Mouse (Mus musculus): ENCODE data around the gene Zbtb44. TPM values are rescaled to one million over a fixed set of nuclear protein-coding genes. Genes with fewer than 3 reads are reported as not detected.
"Not testable (repeated sequence)": the region's sequence is repeated elsewhere in the genome, so short reads cannot be mapped to it uniquely, and the experiment has no call there.

The Zbtb44 gene
- polyA plus RNA-seq, 1 experiment from 2014 or later: 7.1 TPM

- Histone ChIP-seq H3K36me3 (ENCODE audit: control insufficient read depth, insufficient read depth, low read length) (no peaks in the 10 kb centered on the region), H3K9me3 (ENCODE audit: control insufficient read depth, low read length) (no peaks in the 10 kb centered on the region), H3K9ac (ENCODE audit: low read length) (no peak overlapping the region), H3K4me3 (ENCODE audit: low read length) (no peak overlapping the region), H3K27me3 (ENCODE audit: control insufficient read depth, insufficient read depth, low read depth, low read length) (no peaks in the 10 kb centered on the region), H3K4me1 (replicated peaks; ENCODE audit: control insufficient read depth, insufficient read depth, low read length) (peaks cover 12% of the 10 kb centered on the region), H3K4me2 (ENCODE audit: low read depth, low read length) (0 out of 2 replicates have a peak overlapping the region, but pooled peaks have one; percentile 40), H3K27ac (ENCODE audit: low read length) (no peak overlapping the region)
- ATAC-seq (ENCODE audit: low read depth): no peak
Observed at GRCm38 (mm10) chr9:31032546-31032945, 2.1 kb downstream of the Zbtb44 start.

GRCm38 (mm10) chr9:31050208-31050607 lies 19.8 kb downstream of the Zbtb44 start:
- Histone ChIP-seq H3K9me3 (ENCODE audit: control insufficient read depth, low read length) (no peaks in the 10 kb centered on the region), H3K9ac (ENCODE audit: low read length) (no peak overlapping the region), H3K36me3 (ENCODE audit: control insufficient read depth, insufficient read depth, low read length) (peaks cover 3% of the 10 kb centered on the region; the same call in 1 of the 2 replicates), H3K27ac (ENCODE audit: low read length) (no peak overlapping the region), H3K27me3 (ENCODE audit: control insufficient read depth, insufficient read depth, low read depth, low read length) (no peaks in the 10 kb centered on the region), H3K4me3 (ENCODE audit: low read length) (no peak overlapping the region), H3K4me2 (ENCODE audit: low read depth, low read length) (no peak overlapping the region), H3K4me1 (replicated peaks; ENCODE audit: control insufficient read depth, insufficient read depth, low read length) (no peaks in the 10 kb centered on the region)
- 96% methylated on average over 5 of the region's 5 CpGs for WGBS
- no peak for ATAC-seq (ENCODE audit: low read depth)

GRCm38 (mm10) chr9:31051509-31051908 lies 21.1 kb downstream of the Zbtb44 start:
- not testable (repeated sequence) for H3K4me3 ChIP-seq (ENCODE audit: low read length); H3K9me3 ChIP-seq (ENCODE audit: control insufficient read depth, low read length); ATAC-seq (ENCODE audit: low read depth); H3K27me3 ChIP-seq (ENCODE audit: control insufficient read depth, insufficient read depth, low read depth, low read length); H3K36me3 ChIP-seq (ENCODE audit: control insufficient read depth, insufficient read depth, low read length); H3K9ac ChIP-seq (ENCODE audit: low read length); H3K4me2 ChIP-seq (ENCODE audit: low read depth, low read length); H3K4me1 ChIP-seq (replicated peaks; ENCODE audit: control insufficient read depth, insufficient read depth, low read length); H3K27ac ChIP-seq (ENCODE audit: low read length)
- 92% methylated on average over 6 of the region's 6 CpGs for WGBS

GRCm38 (mm10) chr9:31058723-31059122 lies 28.3 kb downstream of the Zbtb44 start:
- Histone ChIP-seq H3K4me3 (ENCODE audit: low read length) (no peak overlapping the region), H3K27me3 (ENCODE audit: control insufficient read depth, insufficient read depth, low read depth, low read length) (no peaks in the 10 kb centered on the region), H3K4me1 (replicated peaks; ENCODE audit: control insufficient read depth, insufficient read depth, low read length) (no peaks in the 10 kb centered on the region), H3K9me3 (ENCODE audit: control insufficient read depth, low read length) (no peaks in the 10 kb centered on the region), H3K36me3 (ENCODE audit: control insufficient read depth, insufficient read depth, low read length) (peaks cover 12% of the 10 kb centered on the region; the same call in 1 of the 2 replicates), H3K9ac (ENCODE audit: low read length) (no peak overlapping the region), H3K27ac (ENCODE audit: low read length) (no peak overlapping the region), H3K4me2 (ENCODE audit: low read depth, low read length) (no peak overlapping the region)
- 91% methylated on average over 2 of the region's 2 CpGs for WGBS
- ATAC-seq (ENCODE audit: low read depth): no peak

GRCm38 (mm10) chr9:31070706-31071105 lies 40.3 kb downstream of the Zbtb44 start:
- Histone ChIP-seq H3K27ac (ENCODE audit: low read length) (no peak overlapping the region), H3K27me3 (ENCODE audit: control insufficient read depth, insufficient read depth, low read depth, low read length) (no peaks in the 10 kb centered on the region), H3K9me3 (ENCODE audit: control insufficient read depth, low read length) (no peaks in the 10 kb centered on the region), H3K4me1 (replicated peaks; ENCODE audit: control insufficient read depth, insufficient read depth, low read length) (no peaks in the 10 kb centered on the region), H3K9ac (ENCODE audit: low read length) (no peak overlapping the region), H3K4me2 (ENCODE audit: low read depth, low read length) (no peak overlapping the region), H3K4me3 (ENCODE audit: low read length) (no peak overlapping the region), H3K36me3 (ENCODE audit: control insufficient read depth, insufficient read depth, low read length) (peaks cover 10% of the 10 kb centered on the region; the same call in 1 of the 2 replicates)
- no peak for ATAC-seq (ENCODE audit: low read depth)
- 95% methylated on average over 7 of the region's 8 CpGs for WGBS

GRCm38 (mm10) chr9:31072256-31072655 lies 41.8 kb downstream of the Zbtb44 start:
- no peaks in the 10 kb centered on the region for H3K9me3 ChIP-seq (ENCODE audit: control insufficient read depth, low read length)
- H3K36me3 ChIP-seq (ENCODE audit: control insufficient read depth, insufficient read depth, low read length): peaks cover 2% of the 10 kb centered on the region; the same call in 1 of the 2 replicates
- no peak for ATAC-seq (ENCODE audit: low read depth)
- no peaks in the 10 kb centered on the region for H3K27me3 ChIP-seq (ENCODE audit: control insufficient read depth, insufficient read depth, low read depth, low read length)
- no peak overlapping the region for H3K4me2 ChIP-seq (ENCODE audit: low read depth, low read length)
- no peak overlapping the region for H3K27ac ChIP-seq (ENCODE audit: low read length)
- H3K4me1 ChIP-seq (replicated peaks; ENCODE audit: control insufficient read depth, insufficient read depth, low read length): no peaks in the 10 kb centered on the region
- H3K4me3 ChIP-seq (ENCODE audit: low read length): no peak overlapping the region
- H3K9ac ChIP-seq (ENCODE audit: low read length): no peak overlapping the region
- 73% methylated on average over 5 of the region's 5 CpGs for WGBS

- H3K9ac ChIP-seq (ENCODE audit: low read length): no peak overlapping the region
- no peak overlapping the region for H3K4me3 ChIP-seq (ENCODE audit: low read length)
- H3K36me3 ChIP-seq (ENCODE audit: control insufficient read depth, insufficient read depth, low read length): peaks cover under 1% of the 10 kb centered on the region; the same call in 1 of the 2 replicates
- no peak for ATAC-seq (ENCODE audit: low read depth)
- no peak overlapping the region for H3K4me2 ChIP-seq (ENCODE audit: low read depth, low read length)
- no peak overlapping the region for H3K27ac ChIP-seq (ENCODE audit: low read length)
- no peaks in the 10 kb centered on the region for H3K27me3 ChIP-seq (ENCODE audit: control insufficient read depth, insufficient read depth, low read depth, low read length)
- WGBS: 78% methylated on average over 7 of the region's 7 CpGs
- H3K9me3 ChIP-seq (ENCODE audit: control insufficient read depth, low read length): no peaks in the 10 kb centered on the region
- no peaks in the 10 kb centered on the region for H3K4me1 ChIP-seq (replicated peaks; ENCODE audit: control insufficient read depth, insufficient read depth, low read length)
Observed at GRCm38 (mm10) chr9:31073797-31074196, 43.4 kb downstream of the Zbtb44 start.

- H3K4me1 ChIP-seq (replicated peaks; ENCODE audit: control insufficient read depth, insufficient read depth, low read length): no peaks in the 10 kb centered on the region
- no peaks in the 10 kb centered on the region for H3K9me3 ChIP-seq (ENCODE audit: control insufficient read depth, low read length)
- H3K27me3 ChIP-seq (ENCODE audit: control insufficient read depth, insufficient read depth, low read depth, low read length): no peaks in the 10 kb centered on the region
- ATAC-seq (ENCODE audit: low read depth): no peak
- no peak overlapping the region for H3K9ac ChIP-seq (ENCODE audit: low read length)
- WGBS: 90% methylated on average over 10 of the region's 10 CpGs
- no peak overlapping the region for H3K4me2 ChIP-seq (ENCODE audit: low read depth, low read length)
- no peaks in the 10 kb centered on the region for H3K36me3 ChIP-seq (ENCODE audit: control insufficient read depth, insufficient read depth, low read length)
- H3K4me3 ChIP-seq (ENCODE audit: low read length): no peak overlapping the region
- no peak overlapping the region for H3K27ac ChIP-seq (ENCODE audit: low read length)
Observed at GRCm38 (mm10) chr9:31074836-31075235, 44.4 kb downstream of the Zbtb44 start.

GRCm38 (mm10) chr9:31080726-31081125 lies 50.3 kb downstream of the Zbtb44 start:
- 39% methylated on average over 6 of the region's 6 CpGs for WGBS
- no peak overlapping the region for H3K9ac ChIP-seq (ENCODE audit: low read length)
- H3K27ac ChIP-seq (ENCODE audit: low read length): no peak overlapping the region
- H3K4me2 ChIP-seq (ENCODE audit: low read depth, low read length): no peak overlapping the region
- no peak overlapping the region for H3K4me3 ChIP-seq (ENCODE audit: low read length)
- peaks cover 3% of the 10 kb centered on the region; the same call in 1 of the 2 replicates for H3K4me1 ChIP-seq (replicated peaks; ENCODE audit: control insufficient read depth, insufficient read depth, low read length)
- peak; percentile 74 for ATAC-seq (ENCODE audit: low read depth)
- no peaks in the 10 kb centered on the region for H3K36me3 ChIP-seq (ENCODE audit: control insufficient read depth, insufficient read depth, low read length)
- H3K27me3 ChIP-seq (ENCODE audit: control insufficient read depth, insufficient read depth, low read depth, low read length): no peaks in the 10 kb centered on the region
- H3K9me3 ChIP-seq (ENCODE audit: control insufficient read depth, low read length): no peaks in the 10 kb centered on the region
